Mouse (Mus musculus) heart, embryonic 11.5 days (tissue): ENCODE data around the gene Frmd4b. TPM values are rescaled to one million over a fixed set of nuclear protein-coding genes. Genes with fewer than 3 reads are reported as not detected.

Experiments used
- ATAC-seq: fragments of 200-750 bp; cut with Nextera tagmentation; replicated peaks from 2 replicates; pipeline ENCODE4 v1.8.0; 2017; ENCODE audit warnings: moderate library complexity; ENCODE audit not compliant: insufficient number of reproducible peaks, low FRiP score, low TSS enrichment
- H3K27ac ChIP-seq: fragments of 300-500 bp; sonication (generic); 2 replicates; pipeline ENCODE4 v1.5.1; 2014; ENCODE audit warnings: mild to moderate bottlenecking, low read depth, low read length
- H3K27me3 ChIP-seq: fragments of 300-500 bp; sonication (generic); 2 replicates; pipeline ENCODE4 v1.6.1; 2014; ENCODE audit warnings: mild to moderate bottlenecking, low read length, mixed read lengths; ENCODE audit not compliant: control insufficient read depth, insufficient read depth
- H3K36me3 ChIP-seq: fragments of 300-500 bp; sonication (generic); 2 replicates; pipeline ENCODE4 v1.6.1; 2014; ENCODE audit warnings: mild to moderate bottlenecking, low read length, moderate library complexity, mixed read lengths; ENCODE audit not compliant: control insufficient read depth, insufficient read depth
- H3K4me1 ChIP-seq: fragments of 300-500 bp; sonication (generic); 2 replicates; pipeline ENCODE4 v1.6.1; 2014; ENCODE audit warnings: low read length; ENCODE audit not compliant: control insufficient read depth, insufficient read depth
- H3K4me2 ChIP-seq: fragments of 300-500 bp; sonication (generic); 2 replicates; pipeline ENCODE4 v1.6.1; 2014; ENCODE audit warnings: mild to moderate bottlenecking, moderate library complexity
- H3K4me3 ChIP-seq: fragments of 300-500 bp; sonication (generic); 2 replicates; pipeline ENCODE4 v1.5.1; 2014; ENCODE audit warnings: low read depth, low read length
- H3K9ac ChIP-seq: fragments of 300-500 bp; sonication (generic); 2 replicates; pipeline ENCODE4 v1.6.1; 2014; ENCODE audit warnings: mild to moderate bottlenecking, low read depth, low read length, moderate library complexity
- H3K9me3 ChIP-seq: fragments of 300-500 bp; sonication (generic); replicated peaks from 2 replicates; pipeline ENCODE4 v1.6.1; 2016; ENCODE audit warnings: low read length; ENCODE audit not compliant: control insufficient read depth
- WGBS: fragments of 180-500 bp; shearing (Covaris S2); extraction: QIAGEN DNeasy Blood & Tissue Kit; methylation state at CpG from one replicate; pipeline ENCODE4 v1.1.7; 2014; ENCODE audit not compliant: insufficient replicate concordance; 5-methylcytosine and 5-hydroxymethylcytosine counted together
- polyA plus RNA-seq: library from polyadenylated mRNA; unstranded; fragments of >200 nt; fragmentation: Nextera tagmentation; extraction: Ambion mirVana; gene quantifications from 2 replicates; pipeline ENCODE4 v1.2.1, GENCODE M21; 2014

Gene Frmd4b
- polyA plus RNA-seq, 1 experiment from 2014 or later, result 29.3 TPM

DNA sequence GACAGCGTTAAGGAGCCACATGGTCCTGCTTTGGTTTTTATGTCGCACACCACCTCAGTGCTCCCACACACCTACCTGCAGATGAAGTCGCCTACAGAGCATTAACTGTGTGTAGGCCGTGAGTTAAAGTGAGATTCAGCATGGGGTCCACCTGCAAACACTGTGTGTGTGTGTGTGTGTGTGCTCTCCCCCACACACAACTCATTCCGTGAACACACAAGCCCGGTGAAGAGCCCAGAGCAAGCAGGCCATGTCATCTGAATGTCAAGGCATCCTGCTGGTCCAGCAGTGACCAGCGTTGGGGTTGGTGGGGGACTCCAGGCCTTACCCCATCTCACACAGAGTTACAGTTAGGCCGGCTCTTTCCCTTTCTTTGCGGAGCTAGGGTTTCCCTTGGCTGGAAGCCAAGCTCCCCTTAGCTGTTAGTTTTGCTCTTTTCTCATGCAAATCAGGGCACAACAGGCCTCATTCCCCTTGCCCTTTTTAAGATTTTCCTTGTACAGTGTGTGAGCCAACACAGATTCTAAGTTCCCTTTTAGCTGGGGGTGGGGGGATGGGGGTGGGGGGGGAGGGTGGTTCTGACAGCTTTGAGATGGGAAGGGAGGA is 220.9 kb downstream of the Frmd4b start:
- H3K4me1 ChIP-seq, result peaks cover 13% of the 10 kb centered on the region
- H3K4me2 ChIP-seq, result no peak overlapping the region
- no peaks in the 10 kb centered on the region for H3K27me3 ChIP-seq
- no peak overlapping the region for H3K27ac ChIP-seq
- no peaks in the 10 kb centered on the region for H3K36me3 ChIP-seq
- H3K9ac ChIP-seq, result no peak overlapping the region
- 28% methylated on average over 9 of the region's 9 CpGs for WGBS
- no peak for ATAC-seq
- no peak overlapping the region for H3K4me3 ChIP-seq
- H3K9me3 ChIP-seq, result no peaks in the 10 kb centered on the region

DNA sequence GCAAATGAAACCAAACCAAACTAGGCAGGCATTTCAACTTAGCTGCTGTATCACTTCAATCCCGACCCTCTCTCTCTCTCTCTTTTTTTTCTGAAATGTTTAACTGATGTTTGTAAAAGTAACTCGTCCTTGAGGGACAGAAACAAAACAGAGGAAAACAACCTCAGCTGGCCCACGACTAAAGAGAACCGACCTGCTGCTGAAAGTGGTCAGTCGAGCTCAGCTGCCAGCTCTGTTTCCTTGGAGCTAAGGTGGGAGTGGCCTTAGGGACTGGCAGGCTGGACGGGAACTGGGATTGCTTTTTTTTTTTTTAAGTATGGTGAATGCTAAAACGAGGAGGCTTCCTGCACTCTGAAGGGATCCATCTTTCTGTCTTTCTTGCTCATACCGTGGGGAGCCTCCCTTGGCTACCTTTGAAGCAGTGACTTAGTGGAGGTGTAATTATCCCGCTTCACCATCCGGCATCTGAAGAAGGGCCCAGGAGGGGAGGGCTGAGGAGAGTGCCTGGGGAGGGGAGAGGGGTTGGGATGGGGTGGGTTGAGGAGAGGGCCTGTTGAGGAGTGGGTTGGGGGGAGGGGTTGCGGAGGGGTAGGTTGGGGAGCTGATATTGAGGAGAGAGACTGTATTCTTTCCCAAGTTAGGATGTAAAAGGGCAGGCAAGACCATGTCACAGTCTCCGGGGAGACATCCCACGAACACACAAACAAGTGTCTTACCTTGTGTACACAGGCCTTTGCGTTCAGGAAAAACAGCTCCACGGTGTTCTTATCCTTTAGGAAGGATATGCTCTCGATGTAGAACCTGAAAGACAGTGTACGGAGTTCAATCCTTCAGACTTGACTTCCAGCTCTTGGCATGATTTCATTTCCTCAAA is 221.6 kb downstream of the Frmd4b start:
- 15% methylated on average over 17 of the region's 17 CpGs for WGBS
- Histone ChIP-seq H3K4me3 (no peak overlapping the region), H3K4me1 (peaks cover 13% of the 10 kb centered on the region), H3K9me3 (no peaks in the 10 kb centered on the region), H3K4me2 (peak overlapping the region; percentile 50), H3K27ac (no peak overlapping the region), H3K9ac (no peak overlapping the region), H3K27me3 (no peaks in the 10 kb centered on the region), H3K36me3 (no peaks in the 10 kb centered on the region)
- ATAC-seq, result no peak

DNA sequence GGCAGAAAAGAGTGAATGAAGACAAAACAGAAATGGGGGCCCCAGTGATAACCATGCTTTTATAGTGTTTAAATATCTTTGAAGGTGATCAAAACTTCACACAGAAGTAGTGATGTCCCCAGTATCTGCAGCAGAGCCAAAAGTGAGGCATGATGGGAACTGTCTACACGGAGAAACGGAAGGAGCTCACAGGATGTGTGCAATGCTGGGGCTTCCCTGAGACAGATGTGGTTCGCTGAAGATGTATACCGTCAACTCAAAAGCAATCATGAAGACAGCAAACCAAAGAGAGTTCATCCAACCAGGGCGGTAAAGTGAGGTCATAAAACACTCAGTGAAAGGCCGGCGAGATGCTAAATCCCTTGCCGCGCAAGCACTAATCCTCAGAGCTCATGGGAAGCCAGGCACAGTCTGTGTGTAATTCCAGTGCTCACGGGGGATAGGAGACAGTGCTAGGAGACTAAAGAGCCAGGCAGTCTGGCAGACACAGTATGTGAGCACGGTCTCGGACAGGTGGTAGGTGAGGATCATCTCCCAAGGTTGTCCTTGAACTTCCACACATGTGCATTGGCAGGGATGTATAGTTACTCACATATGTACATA is 222.8 kb downstream of the Frmd4b start:
- H3K36me3 ChIP-seq, result no peaks in the 10 kb centered on the region
- no peaks in the 10 kb centered on the region for H3K27me3 ChIP-seq
- no peak overlapping the region for H3K27ac ChIP-seq
- WGBS, result 68% methylated on average over 12 of the region's 12 CpGs
- no peak overlapping the region for H3K9ac ChIP-seq
- H3K4me1 ChIP-seq, result peaks cover 13% of the 10 kb centered on the region
- ATAC-seq, result no peak
- no peak overlapping the region for H3K4me3 ChIP-seq
- no peak overlapping the region for H3K4me2 ChIP-seq
- no peaks in the 10 kb centered on the region for H3K9me3 ChIP-seq

DNA sequence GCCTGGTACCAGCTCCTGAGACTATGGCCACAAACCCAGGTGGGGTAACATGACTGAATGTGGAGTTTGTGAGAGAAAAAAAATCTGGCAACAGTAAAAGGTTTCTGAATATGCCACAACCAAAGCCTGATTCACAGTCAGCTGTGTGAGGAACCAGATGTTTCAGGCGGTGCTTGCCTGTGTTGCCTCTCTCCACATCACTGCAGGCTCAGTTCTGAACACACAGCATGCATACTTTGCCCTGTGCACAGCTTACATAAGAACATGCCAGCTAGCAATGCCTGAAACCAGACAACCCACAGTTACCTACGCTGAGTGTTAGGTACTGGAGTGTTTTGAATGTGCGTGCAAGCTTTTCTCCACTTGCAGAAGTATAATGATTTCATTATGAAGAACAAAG is 224.4 kb downstream of the Frmd4b start:
- Histone ChIP-seq H3K9me3 (no peaks in the 10 kb centered on the region), H3K9ac (no peak overlapping the region), H3K4me2 (no peak overlapping the region), H3K4me1 (peaks cover 13% of the 10 kb centered on the region), H3K36me3 (no peaks in the 10 kb centered on the region), H3K27me3 (no peaks in the 10 kb centered on the region), H3K27ac (no peak overlapping the region), H3K4me3 (no peak overlapping the region)
- WGBS, result 88% methylated on average over 3 of the region's 3 CpGs
- no peak for ATAC-seq

DNA sequence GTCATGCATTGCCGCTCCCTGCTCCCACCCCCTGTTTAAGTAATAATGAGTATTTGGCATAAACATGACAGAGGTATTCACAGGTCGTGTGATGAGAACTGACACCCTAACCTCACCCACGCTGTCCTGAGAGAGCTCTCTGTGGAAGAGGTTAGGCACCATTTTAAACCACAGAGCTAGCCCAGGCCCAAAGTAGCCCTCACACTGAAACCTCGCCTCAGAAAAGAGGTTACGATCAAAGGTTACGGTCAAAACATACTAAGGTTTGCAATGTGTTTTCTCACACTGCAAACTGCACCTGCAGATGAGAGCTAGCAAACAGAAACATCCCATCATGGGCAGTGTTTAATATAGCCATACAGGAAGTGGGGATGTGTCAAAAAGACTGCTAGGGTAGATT is 230.0 kb downstream of the Frmd4b start:
- ATAC-seq, result no peak
- Histone ChIP-seq H3K4me2 (no peak overlapping the region), H3K9me3 (no peaks in the 10 kb centered on the region), H3K36me3 (no peaks in the 10 kb centered on the region), H3K4me3 (no peak overlapping the region), H3K4me1 (no peaks in the 10 kb centered on the region), H3K27me3 (no peaks in the 10 kb centered on the region), H3K9ac (no peak overlapping the region), H3K27ac (no peak overlapping the region)
- 81% methylated on average over 6 of the region's 6 CpGs for WGBS

DNA sequence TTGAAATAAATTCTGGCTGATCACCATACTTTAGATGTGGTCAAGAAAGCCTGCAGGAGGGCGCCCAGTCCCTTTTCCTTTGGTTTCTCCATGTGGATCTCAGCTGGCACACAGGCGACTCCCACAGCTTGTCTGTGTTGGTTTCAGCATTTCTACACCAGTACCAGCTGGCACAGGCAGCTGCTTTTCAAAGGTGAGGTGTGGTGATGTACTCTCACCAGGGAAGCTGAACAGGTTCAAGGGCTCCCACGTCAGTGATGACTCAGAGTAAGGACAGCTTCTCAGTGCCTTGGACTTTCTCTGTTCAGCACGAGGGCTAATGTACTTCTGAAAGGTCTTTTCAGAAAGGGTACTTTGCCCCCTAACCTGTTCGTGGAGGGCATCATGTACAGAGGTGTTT is 232.4 kb downstream of the Frmd4b start:
- ATAC-seq, result no peak
- H3K4me1 ChIP-seq, result no peaks in the 10 kb centered on the region
- H3K9ac ChIP-seq, result no peak overlapping the region
- no peaks in the 10 kb centered on the region for H3K36me3 ChIP-seq
- H3K9me3 ChIP-seq, result no peaks in the 10 kb centered on the region
- H3K27ac ChIP-seq, result no peak overlapping the region
- H3K27me3 ChIP-seq, result no peaks in the 10 kb centered on the region
- H3K4me3 ChIP-seq, result no peak overlapping the region
- WGBS, result 80% methylated on average over 5 of the region's 5 CpGs
- H3K4me2 ChIP-seq, result no peak overlapping the region

DNA sequence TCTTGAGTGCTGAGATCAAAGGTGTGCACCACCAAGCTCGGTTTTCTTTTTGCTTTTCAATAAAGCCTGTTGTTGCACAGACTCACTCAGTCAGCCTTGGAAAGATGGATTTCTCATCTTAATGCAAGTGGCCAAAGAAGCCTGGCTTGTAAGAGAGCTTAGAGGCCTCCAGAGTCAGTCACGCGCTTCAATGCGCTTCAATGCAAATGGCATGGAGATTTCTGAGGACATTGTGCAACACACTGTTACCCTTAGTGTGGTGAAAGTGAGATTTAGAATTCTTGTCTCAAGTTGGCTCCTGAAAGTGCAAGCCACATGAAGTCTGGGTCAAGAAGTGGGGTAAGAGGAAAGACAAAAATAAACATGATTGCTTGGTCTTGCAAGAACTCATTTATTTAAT is 236.1 kb downstream of the Frmd4b start:
- no peak overlapping the region for H3K4me3 ChIP-seq
- no peaks in the 10 kb centered on the region for H3K36me3 ChIP-seq
- H3K4me1 ChIP-seq, result no peaks in the 10 kb centered on the region
- no peak for ATAC-seq
- no peak overlapping the region for H3K27ac ChIP-seq
- no peak overlapping the region for H3K4me2 ChIP-seq
- H3K9ac ChIP-seq, result no peak overlapping the region
- no peaks in the 10 kb centered on the region for H3K9me3 ChIP-seq
- no peaks in the 10 kb centered on the region for H3K27me3 ChIP-seq
- WGBS, result 83% methylated on average over 4 of the region's 4 CpGs

DNA sequence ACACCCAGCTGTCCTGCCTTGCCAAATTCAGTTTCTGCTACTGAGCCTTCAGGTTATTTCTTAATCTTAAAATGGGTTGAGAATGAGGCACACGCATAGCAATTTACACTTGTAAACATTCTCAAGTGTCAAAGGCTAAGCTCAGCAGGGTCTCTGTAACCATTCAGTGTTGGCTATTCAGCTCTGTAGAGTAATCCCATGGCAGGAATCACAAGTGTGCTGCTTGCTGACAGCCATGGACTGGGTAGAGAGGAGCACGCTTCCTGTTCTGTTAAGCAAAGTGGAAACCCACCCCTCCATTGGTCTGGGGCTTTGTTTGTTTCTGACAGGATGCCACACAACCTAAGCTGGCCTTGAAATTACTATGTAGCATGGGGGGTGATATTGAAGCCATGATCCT is 246.4 kb downstream of the Frmd4b start:
- no peaks in the 10 kb centered on the region for H3K9me3 ChIP-seq
- H3K27ac ChIP-seq, result no peak overlapping the region
- H3K9ac ChIP-seq, result no peak overlapping the region
- no peak overlapping the region for H3K4me3 ChIP-seq
- H3K27me3 ChIP-seq, result no peaks in the 10 kb centered on the region
- H3K4me2 ChIP-seq, result no peak overlapping the region
- WGBS, result 59% methylated on average over 2 of the region's 2 CpGs
- peaks cover 3% of the 10 kb centered on the region; the same call in 1 of the 2 replicates for H3K36me3 ChIP-seq
- ATAC-seq, result no peak
- H3K4me1 ChIP-seq, result peaks cover 7% of the 10 kb centered on the region; the same call in 1 of the 2 replicates
